Mouse (Mus musculus) heart, postnatal 4 days (tissue): Measurements from ENCODE around the gene Gm3336. TPM values are rescaled to one million over a fixed set of nuclear protein-coding genes. Genes with fewer than 3 reads are reported as not detected.

ENCODE experiments used
- DNase-seq: peaks from one replicate; pipeline ENCODE4 v3.0.0; 2021
- total RNA-seq, 2 experiments: library from RNA; stranded (reverse); gene quantifications; 2 replicates each; pipeline ENCODE4 v1.2.3; 2021

The Gm3336 gene
- total RNA-seq, 2 experiments from 2014 or later: not detected

- DNase-seq: peak; percentile 9
These were observed 30.8 kb downstream of the Gm3336 start for GRCm38 (mm10) chr8:70749097-70749674.

DNA sequence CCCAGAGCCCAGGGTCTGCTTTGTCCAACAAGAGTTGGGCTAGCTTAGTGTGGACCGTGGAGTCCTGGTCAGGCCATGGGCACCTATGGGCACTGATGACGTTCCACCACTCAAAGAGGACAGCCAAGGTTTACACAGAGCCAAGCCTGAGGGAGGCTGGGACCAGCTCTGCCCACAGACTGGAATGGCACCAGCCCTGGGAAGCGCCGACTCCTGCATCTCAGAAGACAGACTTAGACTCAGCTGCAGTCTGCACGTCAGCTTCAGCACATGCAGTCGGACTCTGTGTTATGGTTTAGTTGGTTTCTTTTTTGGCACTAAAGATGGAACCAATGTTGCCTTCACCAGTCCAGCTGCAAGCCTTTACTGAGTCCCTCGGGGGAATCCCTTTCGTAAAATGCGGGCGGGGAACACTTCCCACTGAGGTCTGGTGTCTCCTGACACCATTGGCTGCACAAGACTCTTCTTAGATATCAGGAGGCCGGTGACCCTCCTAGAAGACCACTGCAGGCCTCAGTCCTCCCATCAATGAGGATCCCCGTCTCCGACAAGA, 31.9 kb downstream of the Gm3336 start:
- DNase-seq: peak; percentile 24

- DNase-seq: peak; percentile 81
These were observed 33.8 kb downstream of the Gm3336 start for GRCm38 (mm10) chr8:70752000-70752764.

DNA sequence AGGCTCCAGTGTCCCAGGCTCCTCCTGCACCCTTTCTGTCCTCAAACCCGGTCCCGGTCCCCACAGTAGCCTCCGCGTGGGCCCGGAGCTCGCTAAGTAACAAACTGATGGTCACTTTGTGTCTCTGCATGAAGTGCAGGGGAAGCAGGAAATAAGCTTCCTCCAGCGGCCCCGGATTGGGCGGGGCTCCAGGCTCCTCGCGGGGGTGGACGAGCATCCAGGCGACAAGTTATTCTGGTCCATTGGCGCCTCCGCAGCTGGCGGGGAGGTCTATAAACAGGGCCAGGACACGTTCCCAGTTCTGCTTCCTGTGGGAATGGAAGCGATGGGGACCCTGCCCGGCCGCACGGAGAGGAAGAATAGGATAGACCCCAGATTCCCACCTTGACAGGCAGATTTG, 34.8 kb downstream of the Gm3336 start:
- DNase-seq: peak; percentile 93

- peak; percentile 97 for DNase-seq
These were observed 35.9 kb downstream of the Gm3336 start, which contains the start of gene Rab3a for GRCm38 (mm10) chr8:70754043-70754870. Rab3a (plus strand) TSS chr8:70754679.

DNA sequence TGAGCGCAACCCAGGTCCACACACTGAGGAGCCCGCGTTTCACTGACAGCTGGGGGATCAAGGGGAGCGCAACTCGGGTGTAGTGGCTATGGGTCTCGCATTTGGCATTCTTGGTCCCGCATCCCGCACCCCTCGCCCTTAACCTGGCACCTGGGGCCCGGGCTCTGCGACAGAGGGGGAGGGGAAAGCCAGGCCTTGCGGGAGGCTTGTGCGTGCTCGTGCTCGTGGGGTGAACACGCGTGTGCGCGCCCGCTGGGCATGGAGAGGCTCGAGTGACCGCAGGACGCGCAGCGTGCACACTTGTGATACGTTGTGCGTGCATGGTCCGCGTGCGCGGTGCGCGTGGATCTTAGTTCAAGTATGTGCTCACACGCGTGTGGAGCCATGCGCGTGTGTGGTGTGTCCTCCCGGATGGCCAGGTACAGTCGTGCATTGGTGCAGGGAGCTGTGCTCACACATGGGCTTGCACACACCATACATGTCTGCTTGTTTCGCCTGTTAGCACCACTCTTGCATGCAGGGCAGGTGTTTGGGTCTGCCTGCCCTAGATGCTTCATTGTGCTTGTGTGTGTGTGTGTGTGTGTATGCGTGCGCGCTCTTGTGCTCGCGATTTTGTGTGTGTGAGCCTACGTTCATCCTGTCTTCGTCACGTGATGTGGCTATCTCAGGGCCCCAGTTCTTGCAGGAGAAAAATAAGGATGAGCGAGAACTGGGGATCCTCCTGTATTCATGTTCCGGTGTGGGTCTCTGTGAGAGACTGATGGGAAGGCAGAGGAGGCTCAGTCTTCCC, 36.7 kb downstream of the Gm3336 start:
- DNase-seq: peak; percentile 66

- DNase-seq: peak; percentile 12
These were observed 37.5 kb downstream of the Gm3336 start for GRCm38 (mm10) chr8:70755661-70756475.

DNA sequence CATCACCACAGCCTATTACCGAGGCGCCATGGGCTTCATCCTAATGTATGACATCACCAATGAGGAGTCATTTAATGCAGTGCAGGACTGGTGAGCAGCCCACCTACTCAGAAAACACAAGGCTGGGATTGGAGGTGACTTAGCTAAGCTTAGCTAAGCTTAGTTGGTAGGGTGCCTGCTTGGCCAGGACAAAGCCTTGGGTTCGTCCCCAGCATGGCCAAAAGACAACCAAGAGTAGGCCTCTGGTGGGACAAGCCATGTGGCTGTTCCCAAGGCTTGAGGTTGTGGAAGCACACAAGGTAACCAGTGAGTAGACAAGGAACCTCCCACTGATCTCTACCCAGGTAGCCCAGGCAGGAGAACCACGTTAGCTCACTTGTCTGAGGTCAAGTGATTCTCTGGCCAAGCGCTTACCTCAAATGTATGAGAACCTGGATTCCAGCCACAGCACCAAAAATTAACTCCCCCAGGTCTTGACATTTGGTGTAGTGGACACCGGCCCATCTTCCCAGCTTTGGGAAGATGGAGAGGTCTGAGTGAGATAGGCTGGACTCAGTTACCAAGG, 38.2 kb downstream of the Gm3336 start:
- DNase-seq: no peak

DNA sequence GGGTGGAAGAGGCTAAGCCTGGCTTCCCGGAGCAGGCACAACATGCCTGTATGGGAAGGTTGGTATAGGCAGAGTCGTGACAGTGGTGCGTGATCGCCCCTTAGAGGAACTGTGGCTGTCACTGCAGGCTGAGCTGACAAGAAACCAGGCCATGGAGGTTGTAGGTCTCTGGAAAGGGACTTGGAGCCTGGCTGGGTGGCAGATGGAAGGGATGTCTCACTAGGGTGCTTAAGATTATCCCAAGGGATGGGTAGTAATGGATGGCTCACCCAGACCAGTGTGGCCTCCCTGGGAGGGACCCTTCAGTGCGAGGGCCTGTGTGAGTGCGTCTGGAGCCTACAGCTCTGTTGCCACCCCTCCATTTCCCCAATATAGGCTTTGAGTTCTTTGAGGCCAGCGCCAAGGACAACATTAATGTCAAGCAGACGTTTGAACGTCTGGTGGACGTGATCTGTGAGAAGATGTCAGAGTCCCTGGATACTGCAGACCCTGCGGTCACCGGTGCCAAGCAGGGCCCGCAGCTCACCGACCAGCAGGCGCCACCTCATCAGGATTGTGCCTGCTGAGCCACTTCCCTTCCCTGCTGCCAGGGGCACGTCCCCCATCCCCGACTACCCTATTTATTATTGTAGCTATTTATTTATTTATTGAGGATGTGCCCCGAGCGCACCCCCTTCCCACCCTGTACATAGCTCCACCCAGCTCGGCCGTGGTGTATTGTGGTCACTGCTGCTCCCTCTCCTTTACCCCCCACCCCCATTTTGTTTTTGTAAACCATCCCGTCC, 39.4 kb downstream of the Gm3336 start:
- peak; percentile 52 for DNase-seq

DNA sequence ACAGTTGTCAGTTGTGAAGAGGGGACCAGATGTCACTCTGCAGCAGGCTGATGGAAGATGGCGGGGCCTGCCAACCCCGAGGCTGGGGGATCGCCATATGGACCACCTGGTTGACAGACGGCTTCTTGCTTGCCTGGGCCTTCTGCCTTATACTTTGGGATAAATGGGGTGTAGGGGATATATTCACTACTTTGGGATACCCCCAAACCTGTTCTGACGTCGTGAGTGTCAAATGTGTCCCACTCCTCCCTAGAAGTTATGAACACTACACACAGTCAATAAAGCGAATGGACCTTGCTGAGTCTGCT, 39.9 kb downstream of the Gm3336 start:
- peak; percentile 5 for DNase-seq

GRCm38 (mm10) chr8:70758616-70759561, 40.5 kb downstream of the Gm3336 start:
- no peak for DNase-seq

DNA sequence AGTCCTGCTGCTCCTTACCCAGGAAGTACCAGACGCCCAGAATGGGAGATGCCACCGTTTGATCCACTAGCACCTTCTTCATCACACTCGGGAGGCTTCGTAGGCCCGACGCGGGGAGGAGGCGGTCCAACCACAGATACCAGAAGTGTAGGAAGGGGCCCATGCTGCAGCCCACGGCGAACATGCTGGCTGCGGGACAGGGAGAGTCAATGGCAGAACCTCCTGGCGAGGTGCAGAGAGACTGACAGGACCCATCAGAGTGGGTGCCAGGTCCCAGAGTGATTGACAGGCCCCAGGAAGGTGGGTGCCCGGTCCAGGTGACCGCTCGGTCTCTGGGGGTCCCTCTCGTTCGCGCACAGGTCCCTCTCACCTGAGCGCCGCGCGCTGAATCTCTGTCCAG, 42.0 kb downstream of the Gm3336 start:
- DNase-seq: no peak

GRCm38 (mm10) chr8:70760775-70761406, 42.5 kb downstream of the Gm3336 start, which contains the start of gene Mpv17l2:
Mpv17l2 (minus strand) TSS chr8:70760946.
- peak; percentile 96 for DNase-seq

DNA sequence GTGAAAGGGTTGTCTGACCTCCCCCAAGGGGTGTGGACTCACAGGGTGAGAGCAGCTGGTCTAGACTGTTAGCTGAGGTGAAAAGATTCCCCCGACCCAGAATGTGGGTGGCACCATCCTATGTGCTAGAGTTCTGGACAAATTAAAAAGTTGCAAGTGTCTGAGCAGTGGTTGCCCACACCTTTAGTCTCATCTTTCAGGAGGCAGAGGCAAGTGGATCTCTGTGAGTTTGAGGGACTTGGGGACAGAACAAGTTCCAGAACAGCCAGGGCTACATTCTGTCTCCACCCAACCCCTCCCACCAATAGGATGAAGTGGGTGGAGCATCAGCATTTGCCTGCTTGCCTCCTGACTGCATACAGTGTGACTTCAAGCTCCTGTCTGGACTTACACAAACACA, 43.8 kb downstream of the Gm3336 start:
- DNase-seq: no peak

DNA sequence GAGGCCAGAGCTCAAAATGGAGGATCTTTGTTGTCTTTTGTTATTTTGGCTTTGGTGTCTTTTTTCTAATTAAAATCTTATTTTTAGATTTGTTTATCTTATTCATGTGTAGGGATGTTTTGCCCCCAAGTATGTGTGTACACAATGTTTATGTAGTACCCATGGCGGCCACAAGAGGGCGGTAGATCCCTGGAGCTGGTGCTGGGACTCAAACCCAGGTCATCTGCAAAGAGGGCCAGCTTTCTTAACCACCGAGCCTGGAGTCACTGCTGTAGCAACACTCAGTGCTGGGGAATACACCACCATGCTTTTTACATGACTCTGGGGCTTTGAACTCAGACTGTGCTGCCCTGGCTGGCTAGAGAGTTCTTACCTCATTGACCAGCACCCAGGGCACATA, 45.0 kb downstream of the Gm3336 start:
- DNase-seq: peak; percentile 64

DNA sequence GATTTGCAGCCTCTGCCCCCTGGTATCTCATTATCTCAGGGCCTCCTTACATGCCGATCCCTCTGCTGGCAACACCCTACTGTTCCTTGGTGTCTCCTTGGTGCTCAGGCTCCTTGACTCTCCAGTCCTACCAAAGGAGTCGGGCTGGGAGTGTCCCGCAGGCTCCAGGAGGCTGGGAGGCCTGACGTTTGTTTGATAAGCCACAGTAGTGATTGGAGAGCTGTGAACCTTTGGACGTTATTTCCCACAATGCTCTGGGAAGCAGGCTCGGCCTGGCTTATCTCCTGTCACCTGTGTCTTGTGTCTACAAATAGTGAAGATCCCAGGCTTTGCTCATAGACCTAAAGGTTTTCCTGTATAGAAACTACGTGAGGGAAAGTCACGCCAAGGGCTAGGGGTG, 45.7 kb downstream of the Gm3336 start:
- no peak for DNase-seq

- no peak for DNase-seq
These were observed 46.3 kb downstream of the Gm3336 start for GRCm38 (mm10) chr8:70764676-70765075.

- DNase-seq: no peak
These were observed 47.0 kb downstream of the Gm3336 start for GRCm38 (mm10) chr8:70765329-70765728.
